Mouse (Mus musculus) CH12.LX (cell line): ENCODE data around the gene Glis1. TPM values are rescaled to one million over a fixed set of nuclear protein-coding genes. Genes with fewer than 3 reads are reported as not detected.
"Not testable (repeated sequence)": the region's sequence is repeated elsewhere in the genome, so short reads cannot be mapped to it uniquely, and the experiment has no call there.

Experiments
- DNase-seq: peaks from one replicate; pipeline ENCODE4 v3.0.0-alpha.2; 2013; ENCODE audit errors: extremely low read depth
- H3K27ac ChIP-seq: 2 replicates; pipeline ENCODE4 v1.5.1; 2012; ENCODE audit warnings: low read depth, mild to moderate bottlenecking, control low read depth, moderate library complexity; ENCODE audit not compliant: insufficient read depth
- H3K27me3 ChIP-seq: replicated peaks from 2 replicates; pipeline ENCODE3; 2012; ENCODE audit warnings: inconsistent platforms
- H3K36me3 ChIP-seq, 2 experiments: replicated peaks in 1 of 2; 2 replicates each; pipeline versions ENCODE3 to v1.6.1; 2012; ENCODE audit warnings: inconsistent platforms in 1 of 2, low read length in 1 of 2, mild to moderate bottlenecking in 1 of 2, mixed read lengths in 1 of 2, moderate library complexity in 1 of 2; ENCODE audit not compliant: control insufficient read depth in 1 of 2, insufficient read depth in 1 of 2
- H3K4me1 ChIP-seq, 2 experiments: 2 replicates each; pipeline ENCODE4 v1.6.1; 2012; ENCODE audit warnings: inconsistent platforms in 1 of 2, moderate library complexity in 1 of 2; ENCODE audit not compliant: insufficient read depth in 2 of 2, control insufficient read depth in 1 of 2
- H3K4me2 ChIP-seq: 2 replicates; pipeline ENCODE4 v1.6.1; 2012; ENCODE audit warnings: low read depth, mild to moderate bottlenecking, control low read depth; ENCODE audit not compliant: poor library complexity, insufficient read depth, severe bottlenecking
- H3K4me3 ChIP-seq, 3 experiments: fragments of 150-350 bp in 1 of 3; sonication (generic) in 1 of 3; replicated peaks in 1 of 3; 2 replicates each; pipeline versions ENCODE3 to v1.5.1; 2011 to 2012; ENCODE audit warnings: low read depth in 2 of 3, low read length in 2 of 3, mild to moderate bottlenecking in 2 of 3, moderate library complexity in 2 of 3, control low read depth in 1 of 3, improper control_type of control experiment in 1 of 3, inconsistent platforms in 1 of 3, mixed read lengths in 1 of 3; ENCODE audit not compliant: poor library complexity in 1 of 3
- H3K79me2 ChIP-seq: replicated peaks from 2 replicates; pipeline ENCODE4 v1.6.1; 2012; ENCODE audit warnings: mild to moderate bottlenecking, moderate library complexity; ENCODE audit not compliant: control insufficient read depth, poor library complexity, insufficient read depth, severe bottlenecking; ENCODE audit errors: extremely low read depth
- H3K9ac ChIP-seq: 2 replicates; pipeline ENCODE4 v1.6.1; 2012; ENCODE audit warnings: low read depth, mild to moderate bottlenecking, control low read depth, moderate library complexity; ENCODE audit not compliant: insufficient read depth
- H3K9me3 ChIP-seq: replicated peaks from 2 replicates; pipeline ENCODE3; 2012; ENCODE audit warnings: low read length, inconsistent platforms, mixed read lengths
- BHLHE40 ChIP-seq: IDR thresholded peaks from 2 replicates; pipeline ENCODE4 v1.6.1; 2011; ENCODE audit warnings: mild to moderate bottlenecking, low read depth, low read length, improper control_type of control experiment
- E2F4 ChIP-seq: IDR thresholded peaks from 2 replicates; pipeline ENCODE4 v1.6.1; 2011; ENCODE audit warnings: low read depth, low read length, improper control_type of control experiment; ENCODE audit not compliant: insufficient replicate concordance
- HCFC1 ChIP-seq: IDR thresholded peaks from 2 replicates; pipeline ENCODE4 v1.6.1; 2012; ENCODE audit warnings: low read depth, mild to moderate bottlenecking, inconsistent platforms, low read length, improper control_type of control experiment
- JUN ChIP-seq: IDR thresholded peaks from 2 replicates; pipeline ENCODE4 v1.6.1; 2011; ENCODE audit warnings: low read depth, mild to moderate bottlenecking, low read length, improper control_type of control experiment, moderate library complexity; ENCODE audit not compliant: insufficient read depth
- MAFK ChIP-seq: IDR thresholded peaks from 2 replicates; pipeline ENCODE4 v1.6.1; 2011; ENCODE audit warnings: low read length, improper control_type of control experiment; ENCODE audit not compliant: insufficient replicate concordance
- MAZ ChIP-seq: IDR thresholded peaks from 2 replicates; pipeline ENCODE4 v1.6.1; 2012; ENCODE audit warnings: low read depth, mild to moderate bottlenecking, inconsistent platforms, low read length, improper control_type of control experiment, moderate library complexity
- MEF2A ChIP-seq: IDR thresholded peaks from 2 replicates; pipeline ENCODE4 v1.6.1; 2014; ENCODE audit warnings: low read depth, mild to moderate bottlenecking, inconsistent platforms, low read length, improper control_type of control experiment, borderline replicate concordance
- MXI1 ChIP-seq: IDR thresholded peaks from 2 replicates; pipeline ENCODE4 v1.6.1; 2011; ENCODE audit warnings: mild to moderate bottlenecking, low read depth, low read length, improper control_type of control experiment
- NELFE ChIP-seq: IDR thresholded peaks from 2 replicates; pipeline ENCODE4 v1.6.1; 2011; ENCODE audit warnings: low read depth, low read length, improper control_type of control experiment
- PAX5 ChIP-seq: IDR thresholded peaks from 2 replicates; pipeline ENCODE4 v1.6.1; 2012; ENCODE audit warnings: low read length, inconsistent platforms, mixed read lengths
- RAD21 ChIP-seq: IDR thresholded peaks from 2 replicates; pipeline ENCODE4 v1.6.1; 2011; ENCODE audit warnings: low read depth, mild to moderate bottlenecking, low read length, improper control_type of control experiment, moderate library complexity
- SMC3 ChIP-seq: IDR thresholded peaks from 2 replicates; pipeline ENCODE4 v1.6.1; 2011; ENCODE audit warnings: low read depth, low read length, improper control_type of control experiment
- TCF12 ChIP-seq: IDR thresholded peaks from 2 replicates; pipeline ENCODE4 v1.6.1; 2014; ENCODE audit warnings: low read depth, mild to moderate bottlenecking, inconsistent platforms, low read length, improper control_type of control experiment
- USF1 ChIP-seq: IDR thresholded peaks from 2 replicates; pipeline ENCODE4 v1.6.1; 2014; ENCODE audit warnings: low read depth, mild to moderate bottlenecking, inconsistent platforms, low read length, improper control_type of control experiment
- USF2 ChIP-seq: conservative IDR thresholded peaks from 2 replicates; pipeline ENCODE4 v1.6.1; 2011; ENCODE audit warnings: low read depth, low read length, improper control_type of control experiment
- ZKSCAN1 ChIP-seq: IDR thresholded peaks from 2 replicates; pipeline ENCODE4 v1.6.1; 2012; ENCODE audit warnings: low read depth, inconsistent platforms, low read length, improper control_type of control experiment, borderline replicate concordance
- ZNF384 ChIP-seq: IDR thresholded peaks from 2 replicates; pipeline ENCODE4 v1.6.1; 2012; ENCODE audit warnings: low read depth, low read length, improper control_type of control experiment, inconsistent platforms
- dilution Hi-C: fragments of 300-500 bp; cut with MboI; formaldehyde crosslinking; loops from 2 replicates; pipeline ENCODE4 v1.14.3; 2020; ENCODE audit warnings: low sequenced_read_pairs; ENCODE audit not compliant: extremely low pct_unique_long_range_greater_than_20kb, extremely low pct_ligation_motif_present
- in situ Hi-C: fragments of 300-500 bp; cut with MboI; formaldehyde crosslinking; loops from 3 replicates; pipeline ENCODE4 v1.14.3; 2019; ENCODE audit warnings: low sequenced_read_pairs, low pct_ligation_motif_present, low pct_unique_long_range_greater_than_20kb, mixed read lengths
- polyA plus RNA-seq: library from polyadenylated mRNA; unstranded; fragments of >175 nt; gene quantifications from 2 replicates; pipeline ENCODE4 v1.2.1, GENCODE M21; 2012; ENCODE audit warnings: low read depth; ENCODE audit not compliant: insufficient read length
- total RNA-seq, 2 experiments: library from RNA; depleted of rRNA; stranded (reverse); fragments of 300-350 nt in 1 of 2; fragments of >200 nt in 1 of 2; gene quantifications; 2 replicates each; pipeline ENCODE4 v1.2.3; 2012 to 2014

Glis1 gene
- total and polyA plus RNA-seq, 3 experiments: 0.08 to 2.2 (median 0.17) TPM

- in situ Hi-C loops (no loop called here), dilution Hi-C loops (no loop called here)
Observed at GRCm38 (mm10) chr4:107597898-107598580, 163.6 kb downstream of the Glis1 start.

GRCm38 (mm10) chr4:107598581-107598958 lies 164.2 kb downstream of the Glis1 start:
- in situ Hi-C loops, H3K9me3 ChIP-seq, H3K79me2 ChIP-seq, H3K9ac ChIP-seq, H3K4me2 ChIP-seq, H3K4me3 ChIP-seq, dilution Hi-C loops, H3K27ac ChIP-seq, H3K27me3 ChIP-seq, DNase-seq, H3K36me3 ChIP-seq: not testable (repeated sequence)
- peaks cover 3 to 14% of the 10 kb centered on the region in 2 experiments for H3K4me1 ChIP-seq

More at GRCm38 (mm10) chr4:107597898-107598580, 163.6 kb downstream of the Glis1 start:
- no peak overlapping the region for H3K4me2 ChIP-seq
- H3K9me3 ChIP-seq: no peaks in the 10 kb centered on the region
- no peaks in the 10 kb centered on the region for H3K27me3 ChIP-seq
- H3K4me3 ChIP-seq: no peak overlapping the region
- no peaks in the 10 kb centered on the region for H3K36me3 ChIP-seq
- H3K27ac ChIP-seq: no peak overlapping the region
- H3K79me2 ChIP-seq: no peaks in the 10 kb centered on the region
- DNase-seq: no peak
- TF ChIP-seq PAX5 (no peak), MEF2A (no peak), USF1 (no peak), JUN (no peak), ZKSCAN1 (no peak), MAZ (no peak), USF2 (no peak), BHLHE40 (no peak), TCF12 (no peak), HCFC1 (no peak), MAFK (no peak), MXI1 (no peak), RAD21 (no peak), NELFE (no peak), ZNF384 (no peak), E2F4 (no peak), SMC3 (no peak)
- peaks cover 3 to 14% of the 10 kb centered on the region in 2 experiments for H3K4me1 ChIP-seq
- H3K9ac ChIP-seq: no peak overlapping the region
